Mouse (Mus musculus): Measurements from ENCODE around the gene Asic2. TPM values are rescaled to one million over a fixed set of nuclear protein-coding genes. Genes with fewer than 3 reads are reported as not detected.

Gene Asic2
- polyA plus RNA-seq, 1 experiment: not detected

DNA sequence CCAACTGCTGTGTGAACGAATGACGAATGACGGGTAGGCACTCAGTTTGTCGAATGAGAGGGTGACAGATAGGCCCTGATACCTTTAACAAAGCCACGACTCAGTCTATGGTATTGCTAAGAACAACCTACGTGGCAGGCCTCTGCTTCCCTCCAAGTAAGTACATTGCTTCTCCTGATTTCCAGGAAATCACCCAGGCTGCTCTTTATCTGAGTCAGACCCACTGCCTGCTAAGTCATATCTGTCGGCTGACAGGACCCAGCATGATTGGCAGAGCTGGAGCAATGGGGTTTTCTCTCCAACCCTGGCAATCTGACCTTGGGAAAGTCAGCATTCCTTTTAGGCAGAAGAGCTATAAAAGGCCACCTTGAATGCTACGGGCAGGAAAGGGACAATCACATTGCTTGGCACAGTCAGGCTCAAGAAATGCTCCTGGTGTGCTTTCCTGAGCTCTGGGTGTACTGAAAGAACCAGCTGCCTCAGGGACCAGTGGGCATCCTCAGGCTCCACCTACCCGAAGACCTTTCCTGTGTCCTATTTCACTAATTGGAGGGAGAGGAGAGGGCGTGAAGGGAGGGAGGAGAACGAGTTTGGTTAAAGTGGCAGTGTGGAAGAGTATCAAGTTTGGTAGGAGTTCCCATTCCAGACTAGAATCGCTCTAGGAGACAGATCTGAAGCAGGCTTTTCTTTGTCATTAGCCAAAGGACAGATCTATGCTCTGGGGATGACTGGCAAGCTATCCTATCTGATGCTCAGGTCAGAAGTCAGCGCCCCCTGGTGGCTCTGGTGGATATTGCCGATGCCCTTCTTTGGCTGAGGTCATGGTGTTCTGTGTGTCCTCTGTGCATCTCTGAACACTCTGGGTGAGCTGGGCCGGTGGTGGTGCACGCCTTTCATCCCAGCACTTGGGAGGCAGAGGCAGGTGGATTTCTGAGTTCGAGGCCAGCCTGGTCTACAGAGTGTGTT, 1095.5 kb downstream of the Asic2 start:
- no peaks in the 10 kb centered on the region for H3K9me3 ChIP-seq (ENCODE audit: control insufficient read depth, low read length)
- TF ChIP-seq GATA1 (IDR thresholded peaks at IDR 0.05; ENCODE audit: low read length): peak; percentile 88
- TF ChIP-seq TAL1 (IDR thresholded peaks at IDR 0.05; ENCODE audit: low read length): peak; percentile 78

GRCm38 (mm10) chr11:80868039-80868438, 1100.2 kb downstream of the Asic2 start:
- peaks cover 38% of the 10 kb centered on the region for H3K4me1 ChIP-seq (ENCODE audit: control insufficient read depth)
- TF ChIP-seq TAL1 (IDR thresholded peaks at IDR 0.05; ENCODE audit: low read length) (no peak), GATA1 (IDR thresholded peaks at IDR 0.05; ENCODE audit: low read length) (no peak)
- H3K9me3 ChIP-seq (ENCODE audit: control insufficient read depth, low read length): no peaks in the 10 kb centered on the region
- H3K4me3 ChIP-seq (replicated peaks): no peak overlapping the region
- no peaks in the 10 kb centered on the region for H3K36me3 ChIP-seq (ENCODE audit: control insufficient read depth)
- peaks cover 10% of the 10 kb centered on the region for H3K27me3 ChIP-seq (ENCODE audit: control insufficient read depth)

More for the DNA sequence above, 1095.5 kb downstream of the Asic2 start:
- peaks cover 7% of the 10 kb centered on the region; the same call in 1 of the 2 replicates for H3K27me3 ChIP-seq (ENCODE audit: control insufficient read depth)
- peaks cover 46% of the 10 kb centered on the region for H3K4me1 ChIP-seq (ENCODE audit: control insufficient read depth)
- H3K4me3 ChIP-seq (replicated peaks): peak overlapping the region; percentile 50
- H3K36me3 ChIP-seq (ENCODE audit: control insufficient read depth): no peaks in the 10 kb centered on the region

- TF ChIP-seq GATA1 (IDR thresholded peaks at IDR 0.05; ENCODE audit: low read length) (no peak), TAL1 (IDR thresholded peaks at IDR 0.05; ENCODE audit: low read length) (no peak)
- H3K4me3 ChIP-seq (replicated peaks): no peak overlapping the region
- H3K36me3 ChIP-seq (ENCODE audit: control insufficient read depth): no peaks in the 10 kb centered on the region
Observed at GRCm38 (mm10) chr11:80862941-80863340, 1105.3 kb downstream of the Asic2 start.

DNA sequence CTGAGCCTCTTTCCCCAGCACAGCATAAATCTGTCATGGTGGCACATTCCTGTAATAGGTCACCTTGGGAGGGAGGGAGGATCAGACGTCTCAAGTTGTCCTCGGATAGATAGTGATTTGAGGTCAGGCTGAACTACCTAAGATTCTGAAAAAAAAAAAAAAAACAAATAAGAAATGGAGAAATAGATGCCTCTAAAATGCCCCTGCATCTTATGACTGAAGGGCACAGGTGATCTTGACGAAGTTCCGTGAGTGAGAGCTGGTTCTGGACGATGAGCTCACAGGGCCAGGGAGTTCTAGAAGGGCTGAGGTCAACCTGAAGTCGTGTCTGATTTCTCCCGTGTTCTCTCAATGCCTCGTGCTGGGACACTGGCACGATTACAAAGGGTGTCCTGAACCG, 1110.2 kb downstream of the Asic2 start, which contains the start of gene Spaca3:
Gene Spaca3 (plus strand): TSS at position 301 of the 400 bp plus-strand sequence.
- Histone ChIP-seq H3K36me3 (ENCODE audit: control insufficient read depth) (no peaks in the 10 kb centered on the region), H3K4me3 (replicated peaks) (no peak within 1 kb of the TSS), H3K9me3 (ENCODE audit: control insufficient read depth, low read length) (no peaks in the 10 kb centered on the region), H3K27me3 (ENCODE audit: control insufficient read depth) (peaks cover 28% of the 10 kb centered on the region), H3K4me1 (ENCODE audit: control insufficient read depth) (peaks cover 36% of the 10 kb centered on the region)
- TF ChIP-seq TAL1 (IDR thresholded peaks at IDR 0.05; ENCODE audit: low read length): no peak
- TF ChIP-seq GATA1 (IDR thresholded peaks at IDR 0.05; ENCODE audit: low read length): no peak

More at GRCm38 (mm10) chr11:80862941-80863340, 1105.3 kb downstream of the Asic2 start:
- H3K9me3 ChIP-seq (ENCODE audit: control insufficient read depth, low read length): no peaks in the 10 kb centered on the region
- peaks cover 16% of the 10 kb centered on the region for H3K27me3 ChIP-seq (ENCODE audit: control insufficient read depth)
- peaks cover 5% of the 10 kb centered on the region for H3K4me1 ChIP-seq (ENCODE audit: control insufficient read depth)

GRCm38 (mm10) chr11:80856827-80857226, 1111.4 kb downstream of the Asic2 start:
- no peak for TF ChIP-seq GATA1 (IDR thresholded peaks at IDR 0.05; ENCODE audit: low read length)
- no peak for TF ChIP-seq TAL1 (IDR thresholded peaks at IDR 0.05; ENCODE audit: low read length)
- no peaks in the 10 kb centered on the region for H3K36me3 ChIP-seq (ENCODE audit: control insufficient read depth)
- H3K27me3 ChIP-seq (ENCODE audit: control insufficient read depth): peaks cover 34% of the 10 kb centered on the region
- no peak overlapping the region for H3K4me3 ChIP-seq (replicated peaks)
- peaks cover 39% of the 10 kb centered on the region for H3K4me1 ChIP-seq (ENCODE audit: control insufficient read depth)
- H3K9me3 ChIP-seq (ENCODE audit: control insufficient read depth, low read length): no peaks in the 10 kb centered on the region

DNA sequence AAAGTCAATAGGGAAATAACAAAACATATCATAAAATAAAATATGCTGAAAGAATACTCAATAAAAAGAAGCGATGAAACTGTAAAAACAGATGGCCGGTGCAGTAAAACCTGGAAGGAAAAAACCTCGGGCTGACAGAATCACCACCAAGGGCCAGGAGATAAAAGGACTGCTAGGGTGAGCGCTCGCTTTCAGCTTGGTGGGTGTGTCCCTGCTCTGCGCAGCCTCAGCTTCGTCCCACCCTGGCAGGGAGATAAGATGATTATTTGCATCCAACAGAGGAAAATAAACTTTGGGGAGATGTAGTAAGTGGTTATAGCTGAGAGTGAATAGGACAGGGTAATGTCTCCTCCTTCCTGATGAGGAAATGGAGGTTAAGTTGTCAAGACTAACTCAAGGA, 1113.3 kb downstream of the Asic2 start:
- TF ChIP-seq GATA1 (IDR thresholded peaks at IDR 0.05; ENCODE audit: low read length) (peak; percentile 46), TAL1 (IDR thresholded peaks at IDR 0.05; ENCODE audit: low read length) (no peak)
- H3K27me3 ChIP-seq (ENCODE audit: control insufficient read depth): peaks cover 28% of the 10 kb centered on the region
- peak overlapping the region; percentile 17 for H3K4me3 ChIP-seq (replicated peaks)
- peaks cover 40% of the 10 kb centered on the region for H3K4me1 ChIP-seq (ENCODE audit: control insufficient read depth)
- H3K9me3 ChIP-seq (ENCODE audit: control insufficient read depth, low read length): no peaks in the 10 kb centered on the region
- no peaks in the 10 kb centered on the region for H3K36me3 ChIP-seq (ENCODE audit: control insufficient read depth)

GRCm38 (mm10) chr11:80854430-80854829, 1113.8 kb downstream of the Asic2 start:
- Histone ChIP-seq H3K4me1 (ENCODE audit: control insufficient read depth) (peaks cover 38% of the 10 kb centered on the region), H3K36me3 (ENCODE audit: control insufficient read depth) (no peaks in the 10 kb centered on the region), H3K9me3 (ENCODE audit: control insufficient read depth, low read length) (no peaks in the 10 kb centered on the region), H3K27me3 (ENCODE audit: control insufficient read depth) (peaks cover 26% of the 10 kb centered on the region), H3K4me3 (replicated peaks) (peak overlapping the region; percentile 17)
- no peak for TF ChIP-seq GATA1 (IDR thresholded peaks at IDR 0.05; ENCODE audit: low read length)
- no peak for TF ChIP-seq TAL1 (IDR thresholded peaks at IDR 0.05; ENCODE audit: low read length)

DNA sequence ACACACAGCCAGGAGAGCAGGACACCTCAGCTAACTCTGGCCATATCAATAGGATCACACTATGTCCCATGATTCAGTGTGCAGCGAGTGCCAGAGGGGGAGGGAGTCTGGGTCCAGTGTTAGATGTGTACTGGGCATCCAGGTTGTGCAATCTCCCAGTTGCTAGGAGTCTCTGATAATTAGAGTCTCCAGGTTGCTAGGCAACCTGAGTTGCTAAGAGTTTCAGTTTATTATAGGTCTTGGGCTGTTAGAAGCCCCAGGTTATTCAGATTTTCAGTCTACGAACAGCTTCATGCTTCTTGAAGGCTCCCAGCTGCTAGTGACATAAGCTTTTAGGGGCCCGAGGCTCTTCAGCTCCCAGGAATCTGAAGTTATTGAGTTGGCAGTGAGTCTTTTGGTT, 1115.2 kb downstream of the Asic2 start:
- no peaks in the 10 kb centered on the region for H3K36me3 ChIP-seq (ENCODE audit: control insufficient read depth)
- H3K4me1 ChIP-seq (ENCODE audit: control insufficient read depth): peaks cover 37% of the 10 kb centered on the region
- no peak overlapping the region for H3K4me3 ChIP-seq (replicated peaks)
- TF ChIP-seq TAL1 (IDR thresholded peaks at IDR 0.05; ENCODE audit: low read length): no peak
- TF ChIP-seq GATA1 (IDR thresholded peaks at IDR 0.05; ENCODE audit: low read length): no peak
- H3K27me3 ChIP-seq (ENCODE audit: control insufficient read depth): peaks cover 24% of the 10 kb centered on the region
- H3K9me3 ChIP-seq (ENCODE audit: control insufficient read depth, low read length): no peaks in the 10 kb centered on the region

DNA sequence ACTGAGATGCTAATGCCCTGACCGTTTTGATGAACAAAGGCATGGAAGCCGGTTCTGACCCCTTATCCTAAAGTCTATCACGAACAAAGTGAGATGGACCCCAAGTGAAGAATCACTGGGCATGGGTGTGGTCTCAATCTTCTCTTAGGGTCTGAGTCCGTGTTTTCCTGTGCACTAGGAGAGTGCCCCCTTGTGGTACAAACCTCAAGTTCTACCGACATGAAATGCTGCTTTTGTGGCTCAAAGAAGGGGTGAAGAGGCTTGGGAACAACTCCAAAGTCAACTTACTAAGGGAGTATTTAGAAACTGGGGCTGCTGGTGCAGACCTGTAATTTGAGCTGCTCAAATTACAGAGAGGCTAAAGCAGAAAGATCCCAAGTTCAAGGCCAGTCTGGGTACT, 1116.4 kb downstream of the Asic2 start:
- H3K36me3 ChIP-seq (ENCODE audit: control insufficient read depth): no peaks in the 10 kb centered on the region
- TF ChIP-seq GATA1 (IDR thresholded peaks at IDR 0.05; ENCODE audit: low read length) (no peak), TAL1 (IDR thresholded peaks at IDR 0.05; ENCODE audit: low read length) (no peak)
- H3K4me1 ChIP-seq (ENCODE audit: control insufficient read depth): peaks cover 34% of the 10 kb centered on the region
- H3K4me3 ChIP-seq (replicated peaks): no peak overlapping the region
- H3K27me3 ChIP-seq (ENCODE audit: control insufficient read depth): peaks cover 29% of the 10 kb centered on the region
- H3K9me3 ChIP-seq (ENCODE audit: control insufficient read depth, low read length): no peaks in the 10 kb centered on the region
